Mouse (Mus musculus) hindbrain, postnatal 0 days (tissue): Measurements from ENCODE around the gene Pias4. TPM values are rescaled to one million over a fixed set of nuclear protein-coding genes. Genes with fewer than 3 reads are reported as not detected.
"Not testable (repeated sequence)": the region's sequence is repeated elsewhere in the genome, so short reads cannot be mapped to it uniquely, and the experiment has no call there.

Source experiments
- ATAC-seq: fragments of 200-750 bp; cut with Nextera tagmentation; 2 replicates; pipeline ENCODE4 v1.8.0; 2017; ENCODE audit warnings: mild to moderate bottlenecking, moderate TSS enrichment, moderate library complexity
- DNase-seq: peaks from one replicate; pipeline ENCODE4 v3.0.0-alpha.2; 2015; ENCODE audit warnings: low spot score
- H3K27ac ChIP-seq: fragments of 300-500 bp; sonication (generic); 2 replicates; pipeline ENCODE4 v1.5.1; 2014; ENCODE audit warnings: mild to moderate bottlenecking
- H3K27me3 ChIP-seq: fragments of 300-500 bp; sonication (generic); 2 replicates; pipeline ENCODE4 v1.6.1; 2014; ENCODE audit warnings: low read length, mixed read lengths; ENCODE audit not compliant: insufficient read depth
- H3K36me3 ChIP-seq: fragments of 300-500 bp; sonication (generic); 2 replicates; pipeline ENCODE4 v1.6.1; 2014; ENCODE audit warnings: low read length, mixed read lengths; ENCODE audit not compliant: insufficient read depth
- H3K4me1 ChIP-seq: fragments of 300-500 bp; sonication (generic); 2 replicates; pipeline ENCODE4 v1.6.1; 2014; ENCODE audit warnings: antibody characterized with exemption, low read length, mixed read lengths; ENCODE audit not compliant: insufficient read depth
- H3K4me2 ChIP-seq: fragments of 300-500 bp; sonication (generic); 2 replicates; pipeline ENCODE4 v1.6.1; 2014; ENCODE audit warnings: low read depth, mild to moderate bottlenecking, low read length, moderate library complexity, mixed read lengths
- H3K4me3 ChIP-seq: fragments of 300-500 bp; sonication (generic); 2 replicates; pipeline ENCODE4 v1.5.1; 2014; ENCODE audit warnings: low read length
- H3K9ac ChIP-seq: fragments of 300-500 bp; sonication (generic); replicated peaks from 2 replicates; pipeline ENCODE4 v1.6.1; 2014; ENCODE audit warnings: mild to moderate bottlenecking, low read length, moderate library complexity, mixed read lengths
- H3K9me3 ChIP-seq: fragments of 300-500 bp; sonication (generic); 2 replicates; pipeline ENCODE4 v1.6.1; 2016; ENCODE audit warnings: low read length, mixed read lengths
- CTCF ChIP-seq: IDR thresholded peaks from 2 replicates; pipeline ENCODE4 v1.5.1; 2016; ENCODE audit warnings: antibody characterized with exemption, control low read depth, low read depth
- WGBS: fragments of 180-500 bp; shearing (Covaris S2); extraction: QIAGEN DNeasy Blood & Tissue Kit; methylation state at CpG from one replicate; pipeline ENCODE4 v1.1.7; 2014; 5-methylcytosine and 5-hydroxymethylcytosine counted together
- polyA plus RNA-seq: library from polyadenylated mRNA; unstranded; fragments of >200 nt; fragmentation: Nextera tagmentation; extraction: Ambion mirVana; gene quantifications from 2 replicates; pipeline ENCODE4 v1.2.1, GENCODE M21; 2015
- total RNA-seq: library from RNA; depleted of rRNA; stranded (reverse); fragments of >200 nt; gene quantifications from 2 replicates; pipeline ENCODE4 v1.2.3, GENCODE M21; 2014

Pias4 gene
- total and polyA plus RNA-seq, 2 experiments from 2014 or later = 32.0 to 33.9 TPM

- 66% methylated on average over 14 of the region's 14 CpGs for WGBS
- TF ChIP-seq CTCF = no peak
- no peak for DNase-seq
- no peak for ATAC-seq
- 0 out of 2 replicates have a peak overlapping the region, but pooled peaks have one; percentile 96 for H3K27ac ChIP-seq
- peak overlapping the region; percentile 93 for H3K4me3 ChIP-seq
- peak overlapping the region; percentile 83 for H3K4me2 ChIP-seq
- no peaks in the 10 kb centered on the region for H3K9me3 ChIP-seq
- H3K36me3 ChIP-seq = peaks cover 49% of the 10 kb centered on the region
- no peaks in the 10 kb centered on the region for H3K27me3 ChIP-seq
- peak overlapping the region; percentile 91 for H3K9ac ChIP-seq
- peaks cover 4% of the 10 kb centered on the region; the same call in 1 of the 2 replicates for H3K4me1 ChIP-seq
Observed at GRCm38 (mm10) chr10:81177958-81178712, 10.4 kb upstream of the Pias4 start.

GRCm38 (mm10) chr10:81177491-81177925 lies 9.8 kb upstream of the Pias4 start:
- Histone ChIP-seq H3K4me1 (peaks cover 4% of the 10 kb centered on the region; the same call in 1 of the 2 replicates), H3K27me3 (no peaks in the 10 kb centered on the region), H3K27ac (peak overlapping the region; percentile 96), H3K9me3 (no peaks in the 10 kb centered on the region), H3K9ac (peak overlapping the region; percentile 91), H3K36me3 (peaks cover 49% of the 10 kb centered on the region), H3K4me3 (peak overlapping the region; percentile 93), H3K4me2 (peak overlapping the region; percentile 83)
- DNase-seq = peak; percentile 30
- no peak for ATAC-seq
- no peak for TF ChIP-seq CTCF
- 8% methylated on average over 16 of the region's 16 CpGs for WGBS

- peak within 1 kb of the TSS; percentile 91 for H3K9ac ChIP-seq
- H3K36me3 ChIP-seq = peaks cover 41% of the 10 kb centered on the region
- DNase-seq (peak; percentile 100), ATAC-seq (peak; percentile 79)
- under 1% methylated on average over 77 of the region's 77 CpGs for WGBS
- no peaks in the 10 kb centered on the region for H3K9me3 ChIP-seq
- peak; percentile 7; the same call in 1 of the 2 replicates for TF ChIP-seq CTCF
- H3K27me3 ChIP-seq = no peaks in the 10 kb centered on the region
- peak within 1 kb of the TSS; percentile 96 for H3K27ac ChIP-seq
- H3K4me2 ChIP-seq = peak within 1 kb of the TSS; percentile 83
- H3K4me3 ChIP-seq = peak within 1 kb of the TSS; percentile 93
- H3K4me1 ChIP-seq = peaks cover 4% of the 10 kb centered on the region; the same call in 1 of the 2 replicates
Observed at GRCm38 (mm10) chr10:81176466-81177271, 8.9 kb upstream of the Pias4 start, which contains the start of gene Eef2. TSS of gene Eef2 (plus strand) at chr10:81176631.

GRCm38 (mm10) chr10:81175936-81176465 lies 8.3 kb upstream of the Pias4 start:
- peak overlapping the region; percentile 91; the same call in 1 of the 2 replicates for H3K9ac ChIP-seq
- no peak for DNase-seq
- H3K27me3 ChIP-seq = no peaks in the 10 kb centered on the region
- no peaks in the 10 kb centered on the region for H3K9me3 ChIP-seq
- peak overlapping the region; percentile 71 for H3K27ac ChIP-seq
- peaks cover 35% of the 10 kb centered on the region for H3K36me3 ChIP-seq
- H3K4me3 ChIP-seq = peak overlapping the region; percentile 93
- no peak for ATAC-seq
- peak overlapping the region; percentile 83 for H3K4me2 ChIP-seq
- 2% methylated on average over 13 of the region's 13 CpGs for WGBS
- peaks cover 4% of the 10 kb centered on the region; the same call in 1 of the 2 replicates for H3K4me1 ChIP-seq
- TF ChIP-seq CTCF = no peak

GRCm38 (mm10) chr10:81175345-81175701 lies 7.6 kb upstream of the Pias4 start:
- WGBS = 4% methylated on average over 4 of the region's 4 CpGs
- ATAC-seq, H3K27me3 ChIP-seq, H3K4me1 ChIP-seq, H3K9me3 ChIP-seq: not testable (repeated sequence)
- peaks cover 28% of the 10 kb centered on the region for H3K36me3 ChIP-seq
- peak overlapping the region; percentile 83 for H3K4me2 ChIP-seq
- 0 out of 2 replicates have a peak overlapping the region, but pooled peaks have one; percentile 45 for H3K9ac ChIP-seq
- peak overlapping the region; percentile 30 for H3K4me3 ChIP-seq
- peak; percentile 73 for DNase-seq
- H3K27ac ChIP-seq = peak overlapping the region; percentile 90

- H3K9me3 ChIP-seq = no peaks in the 10 kb centered on the region
- peak; percentile 80 for ATAC-seq
- 2% methylated on average over 29 of the region's 29 CpGs for WGBS
- DNase-seq = peak; percentile 92
- peak; percentile 91 for TF ChIP-seq CTCF
- H3K9ac ChIP-seq = peak overlapping the region; percentile 45
- peak overlapping the region; percentile 83 for H3K4me2 ChIP-seq
- peaks cover 22% of the 10 kb centered on the region for H3K36me3 ChIP-seq
- peaks cover 4% of the 10 kb centered on the region; the same call in 1 of the 2 replicates for H3K4me1 ChIP-seq
- no peaks in the 10 kb centered on the region for H3K27me3 ChIP-seq
- peak overlapping the region; percentile 30 for H3K4me3 ChIP-seq
- peak overlapping the region; percentile 90 for H3K27ac ChIP-seq
Observed at GRCm38 (mm10) chr10:81174617-81175344, 7.1 kb upstream of the Pias4 start.
